Mouse (Mus musculus) CH12.LX (cell line): Measurements from ENCODE around the gene Fbxo7. TPM values are rescaled to one million over a fixed set of nuclear protein-coding genes. Genes with fewer than 3 reads are reported as not detected.

Experiments used
- DNase-seq: peaks from one replicate; pipeline ENCODE4 v3.0.0-alpha.2; 2013; ENCODE audit errors: extremely low read depth
- H3K27ac ChIP-seq: 2 replicates; pipeline ENCODE4 v1.5.1; 2012; ENCODE audit warnings: low read depth, mild to moderate bottlenecking, control low read depth, moderate library complexity; ENCODE audit not compliant: insufficient read depth
- H3K27me3 ChIP-seq: replicated peaks from 2 replicates; pipeline ENCODE3; 2012; ENCODE audit warnings: inconsistent platforms
- H3K36me3 ChIP-seq, 2 experiments: replicated peaks in 1 of 2; 2 replicates each; pipeline versions ENCODE3 to v1.6.1; 2012; ENCODE audit warnings: inconsistent platforms in 1 of 2, low read length in 1 of 2, mild to moderate bottlenecking in 1 of 2, mixed read lengths in 1 of 2, moderate library complexity in 1 of 2; ENCODE audit not compliant: control insufficient read depth in 1 of 2, insufficient read depth in 1 of 2
- H3K4me1 ChIP-seq, 2 experiments: 2 replicates each; pipeline ENCODE4 v1.6.1; 2012; ENCODE audit warnings: inconsistent platforms in 1 of 2, moderate library complexity in 1 of 2; ENCODE audit not compliant: insufficient read depth in 2 of 2, control insufficient read depth in 1 of 2
- H3K4me2 ChIP-seq: 2 replicates; pipeline ENCODE4 v1.6.1; 2012; ENCODE audit warnings: low read depth, mild to moderate bottlenecking, control low read depth; ENCODE audit not compliant: poor library complexity, insufficient read depth, severe bottlenecking
- H3K4me3 ChIP-seq, 3 experiments: fragments of 150-350 bp in 1 of 3; sonication (generic) in 1 of 3; replicated peaks in 1 of 3; 2 replicates each; pipeline versions ENCODE3 to v1.5.1; 2011 to 2012; ENCODE audit warnings: low read depth in 2 of 3, low read length in 2 of 3, mild to moderate bottlenecking in 2 of 3, moderate library complexity in 2 of 3, control low read depth in 1 of 3, improper control_type of control experiment in 1 of 3, inconsistent platforms in 1 of 3, mixed read lengths in 1 of 3; ENCODE audit not compliant: poor library complexity in 1 of 3
- H3K79me2 ChIP-seq: replicated peaks from 2 replicates; pipeline ENCODE4 v1.6.1; 2012; ENCODE audit warnings: mild to moderate bottlenecking, moderate library complexity; ENCODE audit not compliant: control insufficient read depth, poor library complexity, insufficient read depth, severe bottlenecking; ENCODE audit errors: extremely low read depth
- H3K9ac ChIP-seq: 2 replicates; pipeline ENCODE4 v1.6.1; 2012; ENCODE audit warnings: low read depth, mild to moderate bottlenecking, control low read depth, moderate library complexity; ENCODE audit not compliant: insufficient read depth
- H3K9me3 ChIP-seq: replicated peaks from 2 replicates; pipeline ENCODE3; 2012; ENCODE audit warnings: low read length, inconsistent platforms, mixed read lengths
- BHLHE40 ChIP-seq: IDR thresholded peaks from 2 replicates; pipeline ENCODE4 v1.6.1; 2011; ENCODE audit warnings: mild to moderate bottlenecking, low read depth, low read length, improper control_type of control experiment
- CHD2 ChIP-seq: IDR thresholded peaks from 2 replicates; pipeline ENCODE4 v1.6.1; 2011; ENCODE audit warnings: low read length, improper control_type of control experiment
- CTCF ChIP-seq, 2 experiments: IDR thresholded peaks in 1 of 2; conservative IDR thresholded peaks in 1 of 2; 2 replicates each; pipeline ENCODE4 v1.5.1; 2011 to 2012; ENCODE audit warnings: low read depth in 2 of 2, low read length in 2 of 2, improper control_type of control experiment in 1 of 2, inconsistent platforms in 1 of 2, mild to moderate bottlenecking in 1 of 2, moderate library complexity in 1 of 2
- E2F4 ChIP-seq: IDR thresholded peaks from 2 replicates; pipeline ENCODE4 v1.6.1; 2011; ENCODE audit warnings: low read depth, low read length, improper control_type of control experiment; ENCODE audit not compliant: insufficient replicate concordance
- EP300 ChIP-seq: IDR thresholded peaks from 2 replicates; pipeline ENCODE4 v1.6.1; 2011; ENCODE audit warnings: low read length, improper control_type of control experiment
- ETS1 ChIP-seq: conservative IDR thresholded peaks from 2 replicates; pipeline ENCODE4 v1.6.1; 2012; ENCODE audit warnings: low read depth, mild to moderate bottlenecking, inconsistent platforms, low read length, improper control_type of control experiment, moderate library complexity
- HCFC1 ChIP-seq: IDR thresholded peaks from 2 replicates; pipeline ENCODE4 v1.6.1; 2012; ENCODE audit warnings: low read depth, mild to moderate bottlenecking, inconsistent platforms, low read length, improper control_type of control experiment
- KAT2A ChIP-seq: IDR thresholded peaks from 2 replicates; pipeline ENCODE4 v1.6.1; 2012; ENCODE audit warnings: low read length, improper control_type of control experiment, inconsistent platforms; ENCODE audit not compliant: insufficient replicate concordance
- MAX ChIP-seq: IDR thresholded peaks from 2 replicates; pipeline ENCODE4 v1.6.1; 2011; ENCODE audit warnings: low read length, improper control_type of control experiment
- MEF2A ChIP-seq: IDR thresholded peaks from 2 replicates; pipeline ENCODE4 v1.6.1; 2014; ENCODE audit warnings: low read depth, mild to moderate bottlenecking, inconsistent platforms, low read length, improper control_type of control experiment, borderline replicate concordance
- MYC ChIP-seq: IDR thresholded peaks from 2 replicates; pipeline ENCODE4 v1.6.1; 2011; ENCODE audit warnings: low read depth, mild to moderate bottlenecking, improper control_type of control experiment, low read length
- NELFE ChIP-seq: IDR thresholded peaks from 2 replicates; pipeline ENCODE4 v1.6.1; 2011; ENCODE audit warnings: low read depth, low read length, improper control_type of control experiment
- PAX5 ChIP-seq: IDR thresholded peaks from 2 replicates; pipeline ENCODE4 v1.6.1; 2012; ENCODE audit warnings: low read length, inconsistent platforms, mixed read lengths
- POLR2A ChIP-seq: IDR thresholded peaks from 2 replicates; pipeline ENCODE4 v1.6.1; 2011; ENCODE audit warnings: low read depth, mild to moderate bottlenecking, improper control_type of control experiment, low read length
- POLR2AphosphoS2 ChIP-seq: IDR thresholded peaks from 2 replicates; pipeline ENCODE4 v1.6.1; 2011; ENCODE audit warnings: low read depth, low read length, improper control_type of control experiment
- RCOR1 ChIP-seq: conservative IDR thresholded peaks from 2 replicates; pipeline ENCODE4 v1.6.1; 2012; ENCODE audit warnings: low read depth, mild to moderate bottlenecking, inconsistent platforms, low read length, improper control_type of control experiment
- SIN3A ChIP-seq: IDR thresholded peaks from 2 replicates; pipeline ENCODE4 v1.6.1; 2012; ENCODE audit warnings: low read length, improper control_type of control experiment, inconsistent platforms
- TBP ChIP-seq: conservative IDR thresholded peaks from 2 replicates; pipeline ENCODE4 v1.6.1; 2011; ENCODE audit warnings: low read depth, low read length, improper control_type of control experiment
- TCF12 ChIP-seq: IDR thresholded peaks from 2 replicates; pipeline ENCODE4 v1.6.1; 2014; ENCODE audit warnings: low read depth, mild to moderate bottlenecking, inconsistent platforms, low read length, improper control_type of control experiment
- UBTF ChIP-seq: IDR thresholded peaks from 2 replicates; pipeline ENCODE4 v1.6.1; 2012; ENCODE audit warnings: low read depth, mild to moderate bottlenecking, inconsistent platforms, low read length, improper control_type of control experiment, moderate library complexity
- USF1 ChIP-seq: IDR thresholded peaks from 2 replicates; pipeline ENCODE4 v1.6.1; 2014; ENCODE audit warnings: low read depth, mild to moderate bottlenecking, inconsistent platforms, low read length, improper control_type of control experiment
- USF2 ChIP-seq: conservative IDR thresholded peaks from 2 replicates; pipeline ENCODE4 v1.6.1; 2011; ENCODE audit warnings: low read depth, low read length, improper control_type of control experiment
- ZC3H11A ChIP-seq: IDR thresholded peaks from 2 replicates; pipeline ENCODE4 v1.6.1; 2012; ENCODE audit warnings: low read depth, mild to moderate bottlenecking, inconsistent platforms, low read length, improper control_type of control experiment
- dilution Hi-C: fragments of 300-500 bp; cut with MboI; formaldehyde crosslinking; loops from 2 replicates; pipeline ENCODE4 v1.14.3; 2020; ENCODE audit warnings: low sequenced_read_pairs; ENCODE audit not compliant: extremely low pct_unique_long_range_greater_than_20kb, extremely low pct_ligation_motif_present
- in situ Hi-C: fragments of 300-500 bp; cut with MboI; formaldehyde crosslinking; loops from 3 replicates; pipeline ENCODE4 v1.14.3; 2019; ENCODE audit warnings: low sequenced_read_pairs, low pct_ligation_motif_present, low pct_unique_long_range_greater_than_20kb, mixed read lengths
- polyA plus RNA-seq: library from polyadenylated mRNA; unstranded; fragments of >175 nt; gene quantifications from 2 replicates; pipeline ENCODE4 v1.2.1, GENCODE M21; 2012; ENCODE audit warnings: low read depth; ENCODE audit not compliant: insufficient read length
- total RNA-seq, 2 experiments: library from RNA; depleted of rRNA; stranded (reverse); fragments of 300-350 nt in 1 of 2; fragments of >200 nt in 1 of 2; gene quantifications; 2 replicates each; pipeline ENCODE4 v1.2.3; 2012 to 2014

The Fbxo7 gene
- total and polyA plus RNA-seq, 3 experiments = 13.1 to 18.7 (median 18.3) TPM

DNA sequence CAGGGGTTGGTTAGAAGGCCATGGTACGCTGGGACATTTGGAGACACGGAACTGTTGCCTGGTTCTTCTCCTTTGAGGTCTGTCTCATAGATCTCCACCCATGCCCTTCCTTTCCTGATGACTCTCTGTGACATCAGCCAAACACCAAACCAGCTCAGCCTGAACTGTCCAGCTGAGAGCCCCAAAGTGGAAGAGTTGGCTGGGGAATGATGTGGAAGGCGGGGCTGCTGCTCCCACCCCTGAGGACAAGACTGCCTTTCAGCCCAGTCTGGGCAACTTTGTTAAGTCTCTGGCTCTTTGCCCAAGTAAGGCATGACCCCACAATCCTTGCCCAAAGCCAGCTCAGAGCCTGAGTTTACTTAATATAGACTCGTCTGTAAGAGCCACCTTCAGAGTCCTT lies 48.9 kb upstream of the Fbxo7 start:
- Histone ChIP-seq H3K9me3 (peaks cover 7% of the 10 kb centered on the region), H3K36me3 (no peaks in the 10 kb centered on the region), H3K4me3 (no peak overlapping the region), H3K27me3 (no peaks in the 10 kb centered on the region), H3K27ac (no peak overlapping the region), H3K9ac (no peak overlapping the region), H3K4me1 (peaks cover 0 to 11% of the 10 kb centered on the region in 2 experiments; a peak in 2 of 4 replicates), H3K4me2 (no peak overlapping the region), H3K79me2 (no peaks in the 10 kb centered on the region)
- in situ Hi-C loops = loop anchor here (5.0 to 25.0 kb wide), 2 partner anchors 324 to 489 kb away; no protein-coding TSS in a partner anchor
- DNase-seq = no peak
- dilution Hi-C loops = no loop called here
- TF ChIP-seq E2F4 (no peak), BHLHE40 (no peak), USF1 (no peak), TBP (no peak), CTCF (conservative IDR thresholded peaks at IDR 0.05 in 1 of 2, IDR thresholded peaks at IDR 0.05 in 1 of 2; ENCODE audit: low read depth in 2 of 2, low read length in 2 of 2) (no peak), ETS1 (no peak), MYC (no peak)

DNA sequence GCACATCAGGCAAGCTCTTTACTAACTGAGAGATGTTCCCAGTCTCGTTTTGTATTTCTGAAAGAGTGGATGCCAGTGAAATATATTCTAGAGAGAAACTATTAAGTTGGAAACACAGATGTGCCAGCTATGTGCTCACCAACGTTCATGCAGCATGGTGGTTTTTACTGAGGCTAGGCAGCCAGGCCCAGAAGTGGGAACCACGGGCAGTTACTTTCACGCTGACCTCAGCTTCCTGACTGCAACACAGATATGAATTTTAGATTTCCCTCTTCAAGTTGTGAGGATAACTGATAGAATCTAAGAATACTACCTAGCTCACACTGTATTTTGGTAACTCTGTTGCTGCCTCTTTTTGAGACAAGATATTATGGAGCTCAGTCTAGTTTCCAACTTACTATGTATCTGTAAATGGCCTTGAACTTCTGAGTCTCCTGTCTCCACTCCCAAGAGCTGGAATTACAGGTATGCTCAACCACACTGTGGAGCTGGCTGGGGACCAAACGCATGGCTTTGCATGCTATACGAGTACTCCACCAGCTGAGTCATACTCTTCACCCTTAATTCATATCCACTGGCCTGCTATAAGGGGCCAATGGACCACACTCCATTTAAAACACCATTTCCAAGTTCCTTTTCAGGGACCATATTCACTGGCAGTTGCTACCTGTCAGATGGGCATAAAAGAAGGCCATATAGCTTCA lies 32.2 kb upstream of the Fbxo7 start:
- Histone ChIP-seq H3K79me2 (no peaks in the 10 kb centered on the region), H3K9ac (no peak overlapping the region), H3K4me1 (no peaks in the 10 kb centered on the region), H3K27me3 (peaks cover 2% of the 10 kb centered on the region), H3K27ac (no peak overlapping the region), H3K4me2 (no peak overlapping the region), H3K4me3 (no peak overlapping the region), H3K9me3 (no peaks in the 10 kb centered on the region), H3K36me3 (no peaks in the 10 kb centered on the region)
- in situ Hi-C loops = no loop called here
- no peak for TF ChIP-seq MAX
- no peak for TF ChIP-seq UBTF
- TF ChIP-seq RCOR1 = no peak
- TF ChIP-seq USF2 = no peak
- no peak for TF ChIP-seq POLR2A
- no peak for TF ChIP-seq ZC3H11A
- TF ChIP-seq TCF12 = no peak
- dilution Hi-C loops = no loop called here
- DNase-seq = no peak

DNA sequence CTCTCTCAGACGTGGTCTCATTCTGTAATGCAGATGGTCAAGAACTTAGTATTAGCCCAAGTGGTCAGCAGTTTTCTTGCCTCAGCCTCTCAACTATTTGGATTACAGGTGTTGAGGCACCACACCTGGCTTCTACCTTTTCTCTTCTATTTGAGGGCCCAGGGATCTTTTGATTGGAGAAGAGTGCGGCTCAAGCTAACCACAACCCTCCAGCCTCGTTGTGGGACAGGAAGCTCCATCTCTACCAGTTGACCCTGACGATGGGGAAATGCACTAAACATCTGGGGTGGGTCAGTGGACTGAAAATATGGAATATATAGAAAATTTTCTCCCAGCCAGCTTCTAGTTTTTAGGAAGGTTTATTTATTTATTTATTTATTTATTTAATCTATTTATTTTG lies 29.4 kb upstream of the Fbxo7 start:
- H3K4me3 ChIP-seq = no peak overlapping the region
- peaks cover 2% of the 10 kb centered on the region for H3K27me3 ChIP-seq
- dilution Hi-C loops (no loop called here), in situ Hi-C loops (no loop called here)
- H3K79me2 ChIP-seq = no peaks in the 10 kb centered on the region
- H3K9ac ChIP-seq = no peak overlapping the region
- H3K4me1 ChIP-seq = no peaks in the 10 kb centered on the region
- no peak for TF ChIP-seq CTCF (conservative IDR thresholded peaks at IDR 0.05 in 1 of 2, IDR thresholded peaks at IDR 0.05 in 1 of 2; ENCODE audit: low read depth in 2 of 2, low read length in 2 of 2)
- TF ChIP-seq NELFE = no peak
- TF ChIP-seq POLR2A = no peak
- no peak for TF ChIP-seq RCOR1
- TF ChIP-seq POLR2AphosphoS2 = no peak
- no peak for TF ChIP-seq ETS1
- TF ChIP-seq MYC = no peak
- TF ChIP-seq PAX5 = no peak
- TF ChIP-seq TCF12 = no peak
- TF ChIP-seq CHD2 = no peak
- TF ChIP-seq HCFC1 = no peak
- TF ChIP-seq EP300 = no peak
- TF ChIP-seq MEF2A = no peak
- no peak for TF ChIP-seq SIN3A
- TF ChIP-seq KAT2A = no peak
- no peak for TF ChIP-seq BHLHE40
- no peak overlapping the region for H3K27ac ChIP-seq
- H3K9me3 ChIP-seq = no peaks in the 10 kb centered on the region
- DNase-seq = no peak
- no peak overlapping the region for H3K4me2 ChIP-seq
- H3K36me3 ChIP-seq = no peaks in the 10 kb centered on the region
